Mouse (Mus musculus) intestine, embryonic 16.5 days (tissue): ENCODE measurements around the gene Mettl6. TPM values are rescaled to one million over a fixed set of nuclear protein-coding genes. Genes with fewer than 3 reads are reported as not detected.
"Not testable (repeated sequence)": the region's sequence is repeated elsewhere in the genome, so short reads cannot be mapped to it uniquely, and the experiment has no call there.

ENCODE experiments used
- ATAC-seq: fragments of 200-750 bp; cut with Nextera tagmentation; 2 replicates; pipeline ENCODE4 v1.8.0; 2017; ENCODE audit warnings: moderate TSS enrichment, moderate library complexity
- H3K27ac ChIP-seq: fragments of 300-500 bp; sonication (generic); 2 replicates; pipeline ENCODE4 v1.5.1; 2014; ENCODE audit warnings: mild to moderate bottlenecking, low read length
- H3K27me3 ChIP-seq: fragments of 300-500 bp; sonication (generic); replicated peaks from 2 replicates; pipeline ENCODE4 v1.6.1; 2014; ENCODE audit warnings: low read length, control low read depth, mixed read lengths; ENCODE audit not compliant: control insufficient read depth, insufficient read depth
- H3K36me3 ChIP-seq: fragments of 300-500 bp; sonication (generic); 2 replicates; pipeline ENCODE4 v1.6.1; 2014; ENCODE audit warnings: low read length, control low read depth; ENCODE audit not compliant: control insufficient read depth, insufficient read depth
- H3K4me1 ChIP-seq: fragments of 300-500 bp; sonication (generic); 2 replicates; pipeline ENCODE4 v1.6.1; 2014; ENCODE audit warnings: low read length, control low read depth, mixed read lengths; ENCODE audit not compliant: control insufficient read depth, insufficient read depth
- H3K4me2 ChIP-seq: fragments of 300-500 bp; sonication (generic); 2 replicates; pipeline ENCODE4 v1.6.1; 2014; ENCODE audit warnings: low read depth, low read length, control low read depth
- H3K4me3 ChIP-seq: fragments of 300-500 bp; sonication (generic); 2 replicates; pipeline ENCODE4 v1.5.1; 2014; ENCODE audit warnings: mild to moderate bottlenecking, low read length
- H3K9ac ChIP-seq: fragments of 300-500 bp; sonication (generic); 2 replicates; pipeline ENCODE4 v1.6.1; 2014; ENCODE audit warnings: low read depth, low read length
- H3K9me3 ChIP-seq: fragments of 300-500 bp; sonication (generic); 2 replicates; pipeline ENCODE4 v1.6.1; 2016; ENCODE audit warnings: low read length, control low read depth; ENCODE audit not compliant: control insufficient read depth
- WGBS: fragments of 180-500 bp; shearing (Covaris S2); extraction: QIAGEN DNeasy Blood & Tissue Kit; methylation state at CpG from one replicate; pipeline ENCODE4 v1.1.7; 2014; 5-methylcytosine and 5-hydroxymethylcytosine counted together
- polyA plus RNA-seq: library from polyadenylated mRNA; unstranded; fragments of >200 nt; fragmentation: Nextera tagmentation; extraction: Ambion mirVana; gene quantifications from 2 replicates; pipeline ENCODE4 v1.2.1, GENCODE M21; 2015

Gene Mettl6
- polyA plus RNA-seq, 1 experiment from 2014 or later: 44.6 TPM

DNA sequence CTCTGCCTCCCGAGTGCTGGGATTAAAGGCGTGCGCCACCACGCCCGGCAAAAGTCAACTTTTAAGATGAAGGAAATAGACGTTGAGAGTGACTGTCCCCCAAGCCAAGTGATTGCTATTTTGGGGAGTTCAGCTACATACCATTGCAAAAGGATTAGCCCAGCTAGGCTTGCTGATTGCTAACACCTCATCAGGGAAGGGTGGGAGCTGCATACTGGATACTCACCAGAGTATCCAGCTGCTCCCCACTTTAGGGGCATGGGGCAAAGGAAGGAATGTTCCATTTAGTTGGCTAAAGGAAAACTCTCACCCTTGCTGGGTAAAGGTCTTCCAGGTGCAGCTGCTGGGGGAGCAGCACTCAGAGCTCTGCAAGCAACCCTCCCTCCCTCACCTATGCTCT is 6.8 kb downstream of the Mettl6 start:
- ATAC-seq: no peak
- no peaks in the 10 kb centered on the region for H3K9me3 ChIP-seq
- no peak overlapping the region for H3K27ac ChIP-seq

DNA sequence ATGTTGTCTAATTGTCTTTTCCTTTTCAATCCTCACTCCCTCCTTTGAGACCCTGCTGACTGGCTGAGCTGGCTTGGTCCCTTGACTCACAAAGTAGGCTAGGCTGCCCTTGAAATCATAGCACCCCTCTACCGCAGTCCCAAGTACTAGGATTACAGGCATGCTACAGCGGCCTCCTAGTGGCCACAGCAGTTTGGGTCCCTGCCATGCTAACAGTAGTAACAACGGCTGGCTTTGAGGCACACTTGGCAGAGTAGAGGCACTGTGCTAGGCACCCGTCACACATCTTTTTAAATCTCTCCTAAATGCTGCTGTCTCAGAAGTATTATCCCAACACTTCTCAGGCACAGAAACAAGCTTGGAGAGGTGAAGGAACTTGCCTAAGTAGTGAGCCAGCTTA is 8.4 kb downstream of the Mettl6 start:
- Histone ChIP-seq H3K4me3 (no peak overlapping the region), H3K9me3 (no peaks in the 10 kb centered on the region), H3K4me2 (no peak overlapping the region), H3K27ac (no peak overlapping the region), H3K9ac (no peak overlapping the region), H3K4me1 (no peaks in the 10 kb centered on the region), H3K36me3 (peaks cover 17% of the 10 kb centered on the region; the same call in 1 of the 2 replicates), H3K27me3 (no peaks in the 10 kb centered on the region)
- ATAC-seq: no peak
- 80% methylated on average over 4 of the region's 4 CpGs for WGBS

More for the DNA sequence above, 6.8 kb downstream of the Mettl6 start:
- Histone ChIP-seq H3K27me3 (no peaks in the 10 kb centered on the region), H3K4me3 (no peak overlapping the region), H3K4me1 (peaks cover under 1% of the 10 kb centered on the region; the same call in 1 of the 2 replicates), H3K9ac (no peak overlapping the region), H3K4me2 (no peak overlapping the region), H3K36me3 (peaks cover 21% of the 10 kb centered on the region)
- WGBS: 94% methylated on average over 6 of the region's 6 CpGs

DNA sequence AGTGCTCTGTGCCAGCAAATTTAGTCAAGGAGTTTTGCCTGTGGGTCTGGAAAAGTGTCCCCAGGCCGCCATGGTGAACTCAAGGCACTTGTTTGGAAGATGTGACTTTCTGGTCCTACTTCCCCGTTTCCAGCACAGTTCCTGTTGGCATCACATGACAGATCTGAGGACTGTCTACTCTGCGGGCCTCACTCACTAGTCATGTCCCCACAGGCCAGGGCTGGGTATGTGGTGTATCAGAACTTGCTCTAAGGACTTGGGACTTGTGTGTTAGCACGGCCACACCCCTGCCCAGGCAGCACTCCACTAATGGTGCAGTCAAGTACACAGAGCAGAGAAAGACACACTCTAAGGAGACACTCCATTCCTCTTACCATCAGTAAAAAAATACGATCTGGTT is 12.4 kb downstream of the Mettl6 start:
- Histone ChIP-seq H3K27ac (no peak overlapping the region), H3K36me3 (peaks cover 18% of the 10 kb centered on the region; the same call in 1 of the 2 replicates), H3K27me3 (no peaks in the 10 kb centered on the region), H3K4me2 (no peak overlapping the region), H3K4me1 (no peaks in the 10 kb centered on the region), H3K4me3 (no peak overlapping the region), H3K9ac (no peak overlapping the region), H3K9me3 (no peaks in the 10 kb centered on the region)
- peak; percentile 87 for ATAC-seq
- 88% methylated on average over 5 of the region's 5 CpGs for WGBS

DNA sequence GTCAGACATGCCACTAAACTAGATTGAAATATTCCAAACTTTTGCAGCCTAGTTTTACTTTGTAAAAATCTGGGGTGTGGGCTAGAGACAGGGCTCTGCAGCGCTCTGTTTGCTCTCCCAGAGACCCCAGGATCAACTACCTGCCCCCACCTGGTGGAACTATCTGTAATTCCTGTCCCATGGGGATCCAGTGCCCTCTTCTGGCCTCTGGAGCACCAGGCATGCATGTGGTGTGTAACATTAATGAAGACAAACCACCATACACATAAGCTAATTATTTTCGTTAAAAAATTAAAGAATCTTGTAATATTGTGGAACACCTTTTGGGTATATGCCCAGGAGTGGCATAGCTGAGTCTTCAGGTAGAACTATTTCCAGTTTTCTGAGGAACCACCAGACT is 21.5 kb downstream of the Mettl6 start:
- Histone ChIP-seq H3K9ac (no peak overlapping the region), H3K4me3 (no peak overlapping the region), H3K27ac (no peak overlapping the region), H3K36me3 (no peaks in the 10 kb centered on the region), H3K4me2 (no peak overlapping the region), H3K4me1 (no peaks in the 10 kb centered on the region), H3K27me3 (no peaks in the 10 kb centered on the region), H3K9me3 (no peaks in the 10 kb centered on the region)
- WGBS: 80% methylated on average over 2 of the region's 2 CpGs
- ATAC-seq: no peak

DNA sequence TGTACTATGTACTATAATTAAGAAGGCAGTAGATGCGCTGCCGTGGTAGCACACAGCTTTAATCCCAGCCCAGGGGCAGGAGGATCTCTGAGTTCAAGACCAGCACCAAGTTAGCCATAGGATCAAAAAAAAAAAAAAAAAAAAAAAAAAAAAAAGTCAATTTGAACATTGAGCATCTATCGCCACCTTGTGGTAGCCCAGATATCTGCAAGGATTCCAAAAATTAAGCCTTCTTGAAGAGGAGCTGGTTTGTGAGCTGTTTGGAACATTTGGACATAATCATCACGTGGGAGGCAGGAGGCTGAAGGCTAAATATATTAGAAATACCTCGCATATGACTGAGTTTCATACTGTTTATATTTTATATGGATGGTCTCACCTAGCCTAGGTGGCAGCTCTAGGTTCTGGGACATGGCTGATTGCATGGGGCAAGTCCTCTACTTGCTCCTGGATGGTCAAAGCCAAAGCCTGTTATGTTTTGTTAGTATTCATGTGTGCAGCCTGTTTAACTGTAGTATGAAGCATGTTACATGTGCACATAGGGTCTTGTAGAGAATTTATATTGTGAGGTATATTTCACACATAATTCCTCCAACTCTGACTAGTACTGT is 22.3 kb downstream of the Mettl6 start:
- no peak for ATAC-seq
- H3K36me3 ChIP-seq: no peaks in the 10 kb centered on the region

DNA sequence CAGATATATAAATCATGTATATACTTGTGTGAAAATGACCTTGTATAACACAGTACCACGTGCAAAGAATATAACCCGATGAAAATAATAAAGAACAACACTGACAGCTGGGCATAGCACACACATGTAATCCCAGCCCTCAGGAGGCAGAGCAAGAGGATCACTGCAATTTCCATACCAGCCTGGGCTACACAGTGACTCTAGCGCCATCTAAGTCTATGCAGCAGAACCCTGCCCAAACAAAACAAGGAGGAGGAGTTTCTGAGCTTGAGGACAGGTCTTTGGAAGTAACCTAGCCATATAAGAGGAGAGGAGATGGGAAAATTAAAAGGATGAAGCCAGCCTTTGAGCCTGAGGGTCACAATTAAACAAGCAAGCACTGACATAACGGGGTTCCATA is 25.1 kb downstream of the Mettl6 start:
- Histone ChIP-seq H3K4me2 (no peak overlapping the region), H3K9me3 (no peaks in the 10 kb centered on the region), H3K36me3 (no peaks in the 10 kb centered on the region), H3K27me3 (no peaks in the 10 kb centered on the region), H3K27ac (no peak overlapping the region), H3K9ac (no peak overlapping the region), H3K4me3 (no peak overlapping the region), H3K4me1 (no peaks in the 10 kb centered on the region)
- no peak for ATAC-seq
- WGBS: 59% methylated on average over 4 of the region's 4 CpGs

More for the DNA sequence above, 22.3 kb downstream of the Mettl6 start:
- Histone ChIP-seq H3K27ac (no peak overlapping the region), H3K4me3 (no peak overlapping the region), H3K27me3 (no peaks in the 10 kb centered on the region), H3K4me1 (no peaks in the 10 kb centered on the region), H3K9ac (no peak overlapping the region), H3K9me3 (no peaks in the 10 kb centered on the region), H3K4me2 (no peak overlapping the region)
- WGBS: 7% methylated on average over 5 of the region's 5 CpGs

DNA sequence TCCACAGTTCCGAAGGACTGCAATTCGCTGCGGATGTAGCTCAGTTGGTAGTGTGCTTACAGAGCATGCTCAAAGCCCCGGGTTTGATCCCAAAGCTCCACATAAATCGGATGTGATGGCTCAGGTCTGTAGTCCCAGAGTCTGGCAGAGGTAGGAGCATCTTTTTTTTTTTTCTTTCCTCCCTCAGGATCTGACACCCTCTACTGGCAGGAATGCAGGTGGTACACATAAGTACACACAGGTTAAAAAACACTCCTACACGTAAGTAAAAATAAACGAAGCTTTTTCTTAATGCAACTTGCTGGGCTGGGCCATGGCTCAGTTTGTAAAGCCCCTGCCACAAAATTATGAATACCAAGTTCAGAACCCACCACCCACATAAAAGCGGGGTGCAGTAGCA is 30.7 kb downstream of the Mettl6 start:
- Histone ChIP-seq H3K9ac (no peak overlapping the region), H3K36me3 (no peaks in the 10 kb centered on the region), H3K4me1 (no peaks in the 10 kb centered on the region), H3K4me2 (no peak overlapping the region), H3K27me3 (no peaks in the 10 kb centered on the region), H3K4me3 (no peak overlapping the region), H3K9me3 (no peaks in the 10 kb centered on the region), H3K27ac (no peak overlapping the region)
- ATAC-seq: no peak
- 49% methylated on average over 8 of the region's 8 CpGs for WGBS

DNA sequence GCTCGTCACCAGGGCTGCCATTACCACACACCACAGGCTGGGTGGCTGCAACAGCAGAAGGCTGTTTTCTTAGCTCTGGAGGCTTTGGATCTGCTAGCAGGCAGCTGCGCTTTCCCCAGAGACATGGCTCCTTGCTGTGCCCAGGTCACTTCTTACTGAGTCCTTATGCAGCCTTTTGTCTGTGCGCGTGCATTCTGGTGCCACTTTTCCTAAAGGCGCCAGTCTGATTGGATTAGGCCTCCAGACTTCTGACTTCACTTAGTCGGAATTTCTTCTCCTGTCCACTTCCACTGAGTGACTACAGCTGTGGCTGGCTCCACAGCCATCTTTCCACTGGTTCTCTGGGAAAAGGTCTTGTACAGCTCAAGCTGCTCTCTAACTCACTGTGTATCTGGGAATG is 32.0 kb downstream of the Mettl6 start:
- H3K9ac ChIP-seq: no peak overlapping the region
- H3K4me2 ChIP-seq: no peak overlapping the region
- H3K9me3 ChIP-seq: no peaks in the 10 kb centered on the region
- H3K36me3 ChIP-seq: no peaks in the 10 kb centered on the region
- H3K4me3 ChIP-seq: no peak overlapping the region
- ATAC-seq: 0 out of 2 replicates have a peak, but pooled peaks have one; percentile 33
- no peaks in the 10 kb centered on the region for H3K27me3 ChIP-seq
- 66% methylated on average over 6 of the region's 6 CpGs for WGBS
- no peaks in the 10 kb centered on the region for H3K4me1 ChIP-seq
- H3K27ac ChIP-seq: peak overlapping the region; percentile 58

DNA sequence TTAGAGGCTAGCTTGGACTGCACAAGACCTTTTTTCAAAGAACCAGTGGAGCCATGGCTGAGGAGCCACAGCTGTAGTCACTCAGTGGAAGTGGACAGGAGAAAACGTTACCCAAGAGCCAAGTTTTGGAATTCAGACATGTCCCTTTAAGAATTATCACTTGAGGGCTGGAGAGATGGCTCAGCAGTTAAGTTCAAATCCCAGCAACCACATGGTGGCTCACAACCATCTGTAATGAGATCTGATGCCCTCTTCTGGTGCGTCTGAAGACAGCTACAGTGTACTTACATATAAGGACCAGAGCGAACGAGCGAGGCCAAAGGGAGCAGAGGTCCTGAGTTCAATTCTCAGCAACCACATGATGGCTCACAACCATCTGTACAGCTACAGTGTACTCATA is 32.6 kb downstream of the Mettl6 start:
- WGBS: 74% methylated on average over 5 of the region's 5 CpGs
- not testable (repeated sequence) for H3K4me1 ChIP-seq, H3K4me2 ChIP-seq, H3K9me3 ChIP-seq, H3K9ac ChIP-seq, H3K27me3 ChIP-seq, H3K4me3 ChIP-seq, H3K27ac ChIP-seq, H3K36me3 ChIP-seq
- 0 out of 2 replicates have a peak, but pooled peaks have one; percentile 31 for ATAC-seq

DNA sequence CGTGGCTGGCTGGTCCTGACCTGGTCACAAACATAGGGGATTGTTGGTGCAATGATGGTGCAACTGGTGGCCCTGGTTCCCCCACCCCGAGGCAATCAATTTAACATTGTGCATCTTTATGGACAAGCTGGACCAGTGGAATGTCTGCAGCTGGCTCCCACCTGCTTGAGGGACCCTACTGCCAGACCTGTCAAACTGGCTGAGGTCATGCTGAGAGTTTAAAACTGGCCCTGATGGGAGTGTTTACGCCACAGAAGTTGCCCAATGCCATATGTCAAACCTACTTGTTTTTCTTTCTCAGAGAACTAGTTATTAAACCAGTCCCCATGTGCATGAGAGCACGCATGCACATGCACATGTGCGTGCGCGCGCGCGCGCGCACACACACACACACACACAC is 36.8 kb downstream of the Mettl6 start:
- WGBS: 84% methylated on average over 12 of the region's 12 CpGs
- Histone ChIP-seq H3K27me3 (no peaks in the 10 kb centered on the region), H3K27ac (no peak overlapping the region), H3K4me2 (no peak overlapping the region), H3K9ac (no peak overlapping the region), H3K9me3 (no peaks in the 10 kb centered on the region), H3K36me3 (no peaks in the 10 kb centered on the region), H3K4me1 (no peaks in the 10 kb centered on the region), H3K4me3 (no peak overlapping the region)
- no peak for ATAC-seq
